Mouse (Mus musculus) MEL (cell line): Measurements from ENCODE around the gene Abca8b.

ENCODE experiments used
- BHLHE40 ChIP-seq: IDR thresholded peaks from 2 replicates; pipeline ENCODE4 v1.6.1; 2012; ENCODE audit warnings: low read depth, mild to moderate bottlenecking, inconsistent platforms, low read length, improper control_type of control experiment, borderline replicate concordance
- EP300 ChIP-seq, 2 experiments: IDR thresholded peaks; 2 replicates each; pipeline ENCODE4 v1.6.1; 2011; ENCODE audit warnings: improper control_type of control experiment in 2 of 2, low read length in 2 of 2, low read depth in 1 of 2, mild to moderate bottlenecking in 1 of 2
- MXI1 ChIP-seq: IDR thresholded peaks from 2 replicates; pipeline ENCODE4 v1.6.1; 2011; ENCODE audit warnings: mild to moderate bottlenecking, low read depth, low read length, improper control_type of control experiment
- MYC ChIP-seq: IDR thresholded peaks from 2 replicates; pipeline ENCODE4 v1.6.1; 2011; ENCODE audit warnings: low read depth, mild to moderate bottlenecking, low read length, improper control_type of control experiment, moderate library complexity
- NRF1 ChIP-seq: IDR thresholded peaks from 2 replicates; pipeline ENCODE4 v1.6.1; 2014; ENCODE audit warnings: low read depth, mild to moderate bottlenecking, inconsistent platforms, low read length, improper control_type of control experiment, moderate library complexity; ENCODE audit not compliant: poor library complexity, insufficient read depth, severe bottlenecking
- POLR2A ChIP-seq, 2 experiments: IDR thresholded peaks; 2 replicates each; pipeline ENCODE4 v1.6.1; 2011 to 2012; ENCODE audit warnings: low read length in 2 of 2, mild to moderate bottlenecking in 2 of 2, control low read depth in 1 of 2, improper control_type of control experiment in 1 of 2, low read depth in 1 of 2, moderate library complexity in 1 of 2; ENCODE audit not compliant: control insufficient read depth in 1 of 2, insufficient read depth in 1 of 2, poor library complexity in 1 of 2
- SMC3 ChIP-seq: IDR thresholded peaks from 2 replicates; pipeline ENCODE4 v1.6.1; 2011; ENCODE audit warnings: low read depth, low read length, improper control_type of control experiment
- TAL1 ChIP-seq: IDR thresholded peaks from 2 replicates; pipeline ENCODE4 v1.6.1; 2012; ENCODE audit warnings: mild to moderate bottlenecking, inconsistent platforms, low read length, moderate library complexity, mixed read lengths
- USF2 ChIP-seq, 2 experiments: IDR thresholded peaks; 2 replicates each; pipeline ENCODE4 v1.6.1; 2011 to 2012; ENCODE audit warnings: improper control_type of control experiment in 2 of 2, low read length in 2 of 2, borderline replicate concordance in 1 of 2, inconsistent platforms in 1 of 2, low read depth in 1 of 2, mild to moderate bottlenecking in 1 of 2; ENCODE audit not compliant: insufficient read depth in 1 of 2

DNA sequence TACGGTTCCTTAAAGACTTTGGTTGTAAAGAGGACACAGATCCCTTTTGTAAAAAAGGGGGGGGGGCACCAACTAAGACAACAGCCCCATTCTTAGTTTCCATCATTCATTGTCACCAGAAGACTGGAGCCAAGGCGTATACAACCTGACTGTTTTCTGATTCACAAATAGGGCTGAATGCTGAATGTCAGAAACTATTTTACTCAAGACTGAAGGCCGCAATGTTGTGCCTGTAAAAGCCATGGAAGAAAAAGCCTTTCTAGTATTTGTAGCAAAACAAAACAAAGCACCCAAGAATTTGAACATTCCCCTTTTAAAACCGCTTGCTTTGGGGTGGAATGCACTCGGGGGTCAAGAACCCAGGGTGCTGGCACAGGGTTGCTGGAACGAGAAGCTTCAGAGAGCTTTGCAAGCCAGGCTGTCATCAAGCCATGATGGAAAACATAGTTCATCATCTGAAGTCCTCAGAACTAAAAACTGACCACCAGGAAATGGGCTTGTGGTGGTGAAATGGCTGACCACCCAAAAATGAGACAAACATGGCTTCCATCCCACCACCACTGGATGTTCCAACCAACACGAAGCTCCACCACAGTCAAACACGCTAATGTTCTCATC is 104.2 kb downstream of the Abca8b start:
- TF ChIP-seq POLR2A (IDR thresholded peaks at IDR 0.05; ENCODE audit: control insufficient read depth in 1 of 2, insufficient read depth in 1 of 2, low read depth in 1 of 2, low read length in 2 of 2, poor library complexity in 1 of 2) (no peak), MXI1 (no peak), USF2 (IDR thresholded peaks at IDR 0.05; ENCODE audit: borderline replicate concordance in 1 of 2, insufficient read depth in 1 of 2, low read depth in 1 of 2, low read length in 2 of 2) (no peak), BHLHE40 (no peak), SMC3 (no peak), MYC (no peak), NRF1 (no peak), EP300 (IDR thresholded peaks at IDR 0.05; ENCODE audit: low read depth in 1 of 2, low read length in 2 of 2) (no peak), TAL1 (no peak)
